Mouse (Mus musculus) megakaryocyte, embryonic 14.5 days (primary cell): ENCODE measurements around the gene Galnt15. TPM values are rescaled to one million over a fixed set of nuclear protein-coding genes. Genes with fewer than 3 reads are reported as not detected.

Experiments
- H3K27me3 ChIP-seq: replicated peaks from 2 replicates; pipeline ENCODE3; 2012; ENCODE audit warnings: inconsistent platforms
- H3K36me3 ChIP-seq: replicated peaks from 2 replicates; pipeline ENCODE3; 2012; ENCODE audit warnings: low read length, inconsistent platforms, mixed read lengths
- H3K4me1 ChIP-seq: 2 replicates; pipeline ENCODE4 v1.6.1; 2012; ENCODE audit warnings: inconsistent platforms
- H3K4me3 ChIP-seq: replicated peaks from 2 replicates; pipeline ENCODE3; 2012; ENCODE audit warnings: moderate library complexity, mild to moderate bottlenecking, inconsistent platforms
- H3K9me3 ChIP-seq: 2 replicates; pipeline ENCODE4 v1.6.1; 2012; ENCODE audit warnings: inconsistent platforms
- FLI1 ChIP-seq: IDR thresholded peaks from 2 replicates; pipeline ENCODE4 v1.6.1; 2012; ENCODE audit warnings: low read length, inconsistent platforms, mixed read lengths
- GATA1 ChIP-seq: IDR thresholded peaks from 3 replicates; pipeline ENCODE4 v1.6.1; 2012; ENCODE audit warnings: mixed read lengths, low read length, inconsistent platforms, borderline replicate concordance
- polyA plus RNA-seq: library from polyadenylated mRNA; stranded (reverse); fragments of >175 nt; gene quantifications from 2 replicates; pipeline ENCODE4 v1.2.3, GENCODE M21; 2012; ENCODE audit warnings: low replicate concordance; ENCODE audit not compliant: insufficient read depth

Gene Galnt15
- polyA plus RNA-seq, 1 experiment, result not detected

DNA sequence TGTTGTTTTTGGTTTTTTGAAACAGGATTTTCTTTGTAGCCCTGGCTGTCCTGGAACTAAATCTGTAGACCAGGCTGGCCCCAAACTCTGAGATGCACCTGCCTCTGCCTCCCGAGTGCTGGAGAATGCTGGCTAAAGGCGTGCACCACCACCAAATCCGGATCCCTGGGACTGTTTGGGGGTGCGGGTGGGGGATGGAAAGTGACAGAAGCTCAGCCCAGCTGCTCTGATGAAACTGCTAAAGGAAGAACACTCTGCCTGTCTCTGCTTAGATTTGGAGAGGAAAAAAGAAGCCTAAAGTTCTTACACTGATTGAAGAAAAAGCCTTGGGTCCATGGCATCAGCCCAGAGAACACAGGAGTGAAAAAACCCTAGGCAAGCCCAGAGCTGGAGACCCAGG, 74.8 kb downstream of the Galnt15 start:
- peaks cover 9% of the 10 kb centered on the region; the same call in 1 of the 2 replicates for H3K9me3 ChIP-seq
- H3K4me1 ChIP-seq, result no peaks in the 10 kb centered on the region
- TF ChIP-seq GATA1 (no peak), FLI1 (no peak)
- peaks cover 61% of the 10 kb centered on the region for H3K36me3 ChIP-seq
- H3K4me3 ChIP-seq, result no peak overlapping the region
- no peaks in the 10 kb centered on the region for H3K27me3 ChIP-seq

GRCm38 (mm10) chr14:32105663-32106062, 76.9 kb downstream of the Galnt15 start:
- Histone ChIP-seq H3K4me3 (no peak overlapping the region), H3K9me3 (no peaks in the 10 kb centered on the region)
- TF ChIP-seq GATA1 (no peak), FLI1 (no peak)

GRCm38 (mm10) chr14:32106911-32107310, 78.1 kb downstream of the Galnt15 start:
- peaks cover 2% of the 10 kb centered on the region for H3K27me3 ChIP-seq
- H3K4me1 ChIP-seq, result peaks cover 11% of the 10 kb centered on the region
- H3K4me3 ChIP-seq, result no peak overlapping the region
- H3K9me3 ChIP-seq, result 0 out of 2 replicates have a peak, but pooled peaks cover 8% of the 10 kb centered on the region
- no peak for TF ChIP-seq FLI1
- no peak for TF ChIP-seq GATA1
- H3K36me3 ChIP-seq, result peaks cover 30% of the 10 kb centered on the region

More at GRCm38 (mm10) chr14:32105663-32106062, 76.9 kb downstream of the Galnt15 start:
- H3K36me3 ChIP-seq, result peaks cover 40% of the 10 kb centered on the region
- peaks cover 2% of the 10 kb centered on the region for H3K27me3 ChIP-seq
- H3K4me1 ChIP-seq, result 0 out of 2 replicates have a peak, but pooled peaks cover 3% of the 10 kb centered on the region

Other genes starting within 250 kb of the Galnt15 start
- gene Ankrd28, start 198.3 kb upstream of the Galnt15 start, polyA plus RNA-seq, result 1.5 and 4.0 TPM in 2 replicates
- gene Oxnad1, start 56.4 kb downstream of the Galnt15 start, polyA plus RNA-seq, result 17.6 TPM in 1 of 2 replicates, not detected in the other
- gene Dph3, start 56.7 kb downstream of the Galnt15 start, polyA plus RNA-seq, result 27.8 TPM in 1 of 2 replicates, not detected in the other
- gene Msmb, start 113.0 kb downstream of the Galnt15 start, polyA plus RNA-seq, result not detected in 2 replicates
- gene Ncoa4, start 130.9 kb downstream of the Galnt15 start, polyA plus RNA-seq, result 2.9 and 6.8 TPM in 2 replicates
- gene Timm23, start 172.9 kb downstream of the Galnt15 start, polyA plus RNA-seq, result 55.0 and 266 TPM in 2 replicates
- gene Parg, start 173.0 kb downstream of the Galnt15 start, polyA plus RNA-seq, result 1.1 and 4.6 TPM in 2 replicates